Mouse (Mus musculus): ENCODE results near the gene Trmt44. TPM values are rescaled to one million over a fixed set of nuclear protein-coding genes. Genes with fewer than 3 reads are reported as not detected.
A peak's percentile ranks its signal among the peaks of the same experiment; 100 is the strongest.

The Trmt44 gene
- polyA plus RNA-seq (2012; rRNA removed) = 6.1 and 6.7 TPM in 2 replicates

- TF ChIP-seq CTCF (IDR thresholded peaks at IDR 0.05; ENCODE audit: extremely low read depth, insufficient read depth, low read length) (no peak), POLR2A (IDR thresholded peaks at IDR 0.05; ENCODE audit: extremely low read depth, insufficient read depth, low read length) (peak; percentile 90)
- Histone ChIP-seq H3K4me3 (ENCODE audit: insufficient read depth, low read length) (peak within 1 kb of the TSS; percentile 66), H3K27ac (ENCODE audit: insufficient read depth, low read length) (no peak within 1 kb of the TSS), H3K4me1 (ENCODE audit: control insufficient read depth, insufficient read depth, low read length) (peaks cover 4% of the 10 kb centered on the region)
These were observed at the start of gene Trmt44 for GRCm38 (mm10) chr5:35574653-35575599. Gene Trmt44, minus strand, starts transcription at chr5:35575070.

GRCm38 (mm10) chr5:35623831-35624230, 49.0 kb upstream of the Trmt44 start:
- H3K4me1 ChIP-seq (ENCODE audit: control insufficient read depth, insufficient read depth, low read length) = no peaks in the 10 kb centered on the region
- no peak overlapping the region for H3K27ac ChIP-seq (ENCODE audit: insufficient read depth, low read length)
- H3K4me3 ChIP-seq (ENCODE audit: insufficient read depth, low read length) = no peak overlapping the region
- no peak for TF ChIP-seq CTCF (IDR thresholded peaks at IDR 0.05; ENCODE audit: extremely low read depth, insufficient read depth, low read length)
- no peak for TF ChIP-seq POLR2A (IDR thresholded peaks at IDR 0.05; ENCODE audit: extremely low read depth, insufficient read depth, low read length)

- TF ChIP-seq CTCF (IDR thresholded peaks at IDR 0.05; ENCODE audit: extremely low read depth, insufficient read depth, low read length) (no peak), POLR2A (IDR thresholded peaks at IDR 0.05; ENCODE audit: extremely low read depth, insufficient read depth, low read length) (no peak)
- H3K27ac ChIP-seq (ENCODE audit: insufficient read depth, low read length) = no peak overlapping the region
- H3K4me3 ChIP-seq (ENCODE audit: insufficient read depth, low read length) = no peak overlapping the region
- H3K4me1 ChIP-seq (ENCODE audit: control insufficient read depth, insufficient read depth, low read length) = no peaks in the 10 kb centered on the region
These were observed 46.2 kb upstream of the Trmt44 start for GRCm38 (mm10) chr5:35621114-35621513.

- Histone ChIP-seq H3K4me1 (ENCODE audit: control insufficient read depth, insufficient read depth, low read length) (no peaks in the 10 kb centered on the region), H3K4me3 (ENCODE audit: insufficient read depth, low read length) (no peak overlapping the region), H3K27ac (ENCODE audit: insufficient read depth, low read length) (no peak overlapping the region)
- no peak for TF ChIP-seq CTCF (IDR thresholded peaks at IDR 0.05; ENCODE audit: extremely low read depth, insufficient read depth, low read length)
- no peak for TF ChIP-seq POLR2A (IDR thresholded peaks at IDR 0.05; ENCODE audit: extremely low read depth, insufficient read depth, low read length)
These were observed 42.1 kb upstream of the Trmt44 start for GRCm38 (mm10) chr5:35616943-35617342.

GRCm38 (mm10) chr5:35612722-35613121, 37.9 kb upstream of the Trmt44 start:
- Histone ChIP-seq H3K4me3 (ENCODE audit: insufficient read depth, low read length) (no peak overlapping the region), H3K27ac (ENCODE audit: insufficient read depth, low read length) (no peak overlapping the region), H3K4me1 (ENCODE audit: control insufficient read depth, insufficient read depth, low read length) (peaks cover 2% of the 10 kb centered on the region; the same call in 1 of the 2 replicates)
- TF ChIP-seq CTCF (IDR thresholded peaks at IDR 0.05; ENCODE audit: extremely low read depth, insufficient read depth, low read length) (no peak), POLR2A (IDR thresholded peaks at IDR 0.05; ENCODE audit: extremely low read depth, insufficient read depth, low read length) (no peak)

GRCm38 (mm10) chr5:35611900-35612299, 37.0 kb upstream of the Trmt44 start:
- Histone ChIP-seq H3K27ac (ENCODE audit: insufficient read depth, low read length) (no peak overlapping the region), H3K4me1 (ENCODE audit: control insufficient read depth, insufficient read depth, low read length) (peaks cover 2% of the 10 kb centered on the region; the same call in 1 of the 2 replicates), H3K4me3 (ENCODE audit: insufficient read depth, low read length) (no peak overlapping the region)
- TF ChIP-seq POLR2A (IDR thresholded peaks at IDR 0.05; ENCODE audit: extremely low read depth, insufficient read depth, low read length) = no peak
- TF ChIP-seq CTCF (IDR thresholded peaks at IDR 0.05; ENCODE audit: extremely low read depth, insufficient read depth, low read length) = no peak

- H3K4me3 ChIP-seq (ENCODE audit: insufficient read depth, low read length) = no peak overlapping the region
- TF ChIP-seq POLR2A (IDR thresholded peaks at IDR 0.05; ENCODE audit: extremely low read depth, insufficient read depth, low read length) (no peak), CTCF (IDR thresholded peaks at IDR 0.05; ENCODE audit: extremely low read depth, insufficient read depth, low read length) (no peak)
- H3K27ac ChIP-seq (ENCODE audit: insufficient read depth, low read length) = no peak overlapping the region
- peaks cover 2% of the 10 kb centered on the region; the same call in 1 of the 2 replicates for H3K4me1 ChIP-seq (ENCODE audit: control insufficient read depth, insufficient read depth, low read length)
These were observed 36.3 kb upstream of the Trmt44 start for GRCm38 (mm10) chr5:35611170-35611569.

- Histone ChIP-seq H3K4me3 (ENCODE audit: insufficient read depth, low read length) (no peak overlapping the region), H3K4me1 (ENCODE audit: control insufficient read depth, insufficient read depth, low read length) (peaks cover 2% of the 10 kb centered on the region; the same call in 1 of the 2 replicates), H3K27ac (ENCODE audit: insufficient read depth, low read length) (no peak overlapping the region)
- TF ChIP-seq CTCF (IDR thresholded peaks at IDR 0.05; ENCODE audit: extremely low read depth, insufficient read depth, low read length) = no peak
- no peak for TF ChIP-seq POLR2A (IDR thresholded peaks at IDR 0.05; ENCODE audit: extremely low read depth, insufficient read depth, low read length)
These were observed 35.5 kb upstream of the Trmt44 start for GRCm38 (mm10) chr5:35610381-35610780.

- no peak for TF ChIP-seq POLR2A (IDR thresholded peaks at IDR 0.05; ENCODE audit: extremely low read depth, insufficient read depth, low read length)
- no peak for TF ChIP-seq CTCF (IDR thresholded peaks at IDR 0.05; ENCODE audit: extremely low read depth, insufficient read depth, low read length)
- no peak overlapping the region for H3K4me3 ChIP-seq (ENCODE audit: insufficient read depth, low read length)
- no peak overlapping the region for H3K27ac ChIP-seq (ENCODE audit: insufficient read depth, low read length)
- peaks cover 2% of the 10 kb centered on the region; the same call in 1 of the 2 replicates for H3K4me1 ChIP-seq (ENCODE audit: control insufficient read depth, insufficient read depth, low read length)
These were observed 35.1 kb upstream of the Trmt44 start for GRCm38 (mm10) chr5:35609971-35610370.

- H3K27ac ChIP-seq (ENCODE audit: insufficient read depth, low read length) = no peak overlapping the region
- peaks cover 2% of the 10 kb centered on the region; the same call in 1 of the 2 replicates for H3K4me1 ChIP-seq (ENCODE audit: control insufficient read depth, insufficient read depth, low read length)
- H3K4me3 ChIP-seq (ENCODE audit: insufficient read depth, low read length) = no peak overlapping the region
- no peak for TF ChIP-seq POLR2A (IDR thresholded peaks at IDR 0.05; ENCODE audit: extremely low read depth, insufficient read depth, low read length)
- no peak for TF ChIP-seq CTCF (IDR thresholded peaks at IDR 0.05; ENCODE audit: extremely low read depth, insufficient read depth, low read length)
These were observed 34.5 kb upstream of the Trmt44 start for GRCm38 (mm10) chr5:35609381-35609780.
